Mouse (Mus musculus) C2C12 (cell line): ENCODE measurements around the gene Nudt2. TPM values are rescaled to one million over a fixed set of nuclear protein-coding genes. Genes with fewer than 3 reads are reported as not detected.

Source experiments
- H3K27me3 ChIP-seq: one replicate; pipeline ENCODE4 v1.6.1; 2011; ENCODE audit not compliant: control insufficient read depth, insufficient read depth, insufficient read length
- H3K36me3 ChIP-seq: one replicate; pipeline ENCODE4 v1.6.1; 2011; ENCODE audit not compliant: control insufficient read depth, insufficient read depth
- H3K4me3 ChIP-seq: one replicate; pipeline ENCODE4 v1.5.1; 2011; ENCODE audit warnings: mild to moderate bottlenecking, control low read depth; ENCODE audit not compliant: poor library complexity, insufficient read depth, severe bottlenecking
- H3K79me2 ChIP-seq: one replicate; pipeline ENCODE4 v1.6.1; 2011; ENCODE audit not compliant: control insufficient read depth, insufficient read depth
- H3K79me3 ChIP-seq: one replicate; pipeline ENCODE4 v1.6.1; 2011; ENCODE audit warnings: low read depth, control low read depth
- H3ac ChIP-seq: one replicate; pipeline ENCODE3; 2011; ENCODE audit warnings: low read depth; ENCODE audit not compliant: control insufficient read depth, insufficient read length
- CEBPB ChIP-seq: IDR thresholded peaks from one replicate; pipeline ENCODE4 v1.6.1; 2011; ENCODE audit warnings: low read depth, mild to moderate bottlenecking, control low read depth, moderate library complexity
- CTCF ChIP-seq: IDR thresholded peaks from one replicate; pipeline ENCODE4 v1.5.1; 2011; ENCODE audit not compliant: control insufficient read depth, insufficient read depth, insufficient read length
- FOSL1 ChIP-seq: IDR thresholded peaks from one replicate; pipeline ENCODE4 v1.8.0; 2011; ENCODE audit warnings: mild to moderate bottlenecking, low read length; ENCODE audit not compliant: poor library complexity, insufficient read depth, severe bottlenecking
- MAX ChIP-seq: IDR thresholded peaks from one replicate; pipeline ENCODE4 v1.6.1; 2011; ENCODE audit warnings: mild to moderate bottlenecking, control low read depth
- MYOD1 ChIP-seq: IDR thresholded peaks from one replicate; pipeline ENCODE4 v1.6.1; 2011; ENCODE audit warnings: low read depth; ENCODE audit not compliant: control insufficient read depth, insufficient read length
- MYOG ChIP-seq: IDR thresholded peaks from one replicate; pipeline ENCODE4 v1.6.1; 2011; ENCODE audit not compliant: control insufficient read depth, insufficient read length; ENCODE audit errors: extremely low read depth
- USF1 ChIP-seq: IDR thresholded peaks from one replicate; pipeline ENCODE4 v1.6.1; 2011; ENCODE audit warnings: low read depth, mild to moderate bottlenecking, control low read depth, moderate library complexity
- polyA plus RNA-seq: library from polyadenylated mRNA; unstranded; fragments of >200 nt; fragmentation: generic; extraction: Trizol; gene quantifications from one replicate; pipeline ENCODE4 v1.2.1, GENCODE M21; 2012; ENCODE audit warnings: missing spikeins

The Nudt2 gene
- polyA plus RNA-seq, 1 experiment: 27.3 TPM

DNA sequence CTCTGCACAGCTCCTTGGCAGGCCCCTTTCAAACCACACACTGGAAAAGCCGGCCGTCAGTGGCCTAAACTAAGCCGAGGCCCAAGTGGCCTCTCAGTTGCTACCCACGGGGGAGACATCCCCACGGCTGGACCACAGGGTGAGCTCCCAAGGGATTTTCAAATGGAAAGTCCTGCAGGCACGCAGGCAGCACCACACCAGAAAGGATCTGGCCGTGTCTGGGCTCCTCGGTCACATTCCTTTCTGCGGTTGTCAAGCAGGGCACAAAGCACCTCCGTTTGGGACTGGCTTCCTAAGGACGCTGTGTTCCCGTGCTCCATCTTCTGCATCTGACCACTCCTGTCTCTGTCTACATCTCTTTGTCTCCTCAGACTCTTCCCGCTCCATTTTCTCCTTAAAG is 62.1 kb downstream of the Nudt2 start:
- H3K27me3 ChIP-seq: peaks cover 32% of the 10 kb centered on the region
- H3K79me3 ChIP-seq: no peaks in the 10 kb centered on the region
- no peak overlapping the region for H3ac ChIP-seq
- TF ChIP-seq CEBPB (no peak), CTCF (no peak), FOSL1 (no peak), MYOG (no peak), MAX (no peak), USF1 (no peak), MYOD1 (no peak)
- no peaks in the 10 kb centered on the region for H3K36me3 ChIP-seq
- no peaks in the 10 kb centered on the region for H3K79me2 ChIP-seq
- H3K4me3 ChIP-seq: no peak overlapping the region

DNA sequence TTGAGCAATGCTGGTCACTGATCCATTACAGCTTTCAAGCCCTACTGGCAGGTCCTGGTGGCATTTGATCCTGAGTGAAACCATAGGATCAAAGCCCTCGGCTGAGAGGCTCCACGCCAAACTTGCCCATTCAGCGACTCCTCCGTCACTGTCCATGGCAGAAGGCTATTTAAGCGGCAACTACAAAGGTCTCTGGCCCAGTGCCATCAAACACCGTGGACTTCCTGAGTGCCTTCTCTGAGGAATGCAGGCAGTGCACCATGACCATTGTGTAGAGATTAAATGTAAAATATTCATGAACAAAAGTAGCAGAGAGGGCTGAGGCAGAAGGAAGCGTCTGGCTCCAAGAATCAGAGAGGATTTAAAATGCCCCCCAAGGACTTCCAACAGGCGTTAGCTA is 63.0 kb downstream of the Nudt2 start:
- peaks cover 35% of the 10 kb centered on the region for H3K27me3 ChIP-seq
- no peaks in the 10 kb centered on the region for H3K79me2 ChIP-seq
- no peak overlapping the region for H3K4me3 ChIP-seq
- H3K79me3 ChIP-seq: no peaks in the 10 kb centered on the region
- TF ChIP-seq CEBPB: no peak
- TF ChIP-seq MAX: no peak
- no peak for TF ChIP-seq MYOD1
- TF ChIP-seq CTCF: no peak
- no peak for TF ChIP-seq FOSL1
- no peak for TF ChIP-seq USF1
- H3K36me3 ChIP-seq: no peaks in the 10 kb centered on the region
- H3ac ChIP-seq: no peak overlapping the region

Other genes starting within 250 kb of the Nudt2 start
- 61.0 TPM for gene Ubap2, start 190.0 kb upstream of the Nudt2 start, polyA plus RNA-seq
- 20.9 TPM for gene Dcaf12, start 150.3 kb upstream of the Nudt2 start, polyA plus RNA-seq
- gene Ubap1, start 116.2 kb upstream of the Nudt2 start, polyA plus RNA-seq: 20.0 TPM
- 3.0 TPM for gene Kif24, start 264 bp upstream of the Nudt2 start, polyA plus RNA-seq
- gene AI464131, start 37.9 kb downstream of the Nudt2 start, polyA plus RNA-seq: 2.8 TPM
- gene 1110017D15Rik, start 52.2 kb downstream of the Nudt2 start, polyA plus RNA-seq: 0.14 TPM
- gene Fam219a, start 104.4 kb downstream of the Nudt2 start, polyA plus RNA-seq: 1.7 TPM
- not detected for gene Dnaic1, start 104.6 kb downstream of the Nudt2 start, polyA plus RNA-seq
- gene Enho, start 175.2 kb downstream of the Nudt2 start, polyA plus RNA-seq: 1.2 TPM
- gene Cntfr, start 231.9 kb downstream of the Nudt2 start, polyA plus RNA-seq: 0.05 TPM
- gene Il11ra1, start 234.8 kb downstream of the Nudt2 start, polyA plus RNA-seq: 2.4 TPM
- 60.3 TPM for gene Rpp25l, start 248.4 kb downstream of the Nudt2 start, polyA plus RNA-seq